Mouse (Mus musculus) erythroblast, embryonic 14.5 days (primary cell): ENCODE data around the gene Dlgap4.

Experiments
- GATA1 ChIP-seq: IDR thresholded peaks from 2 replicates; pipeline ENCODE4 v1.6.1; 2012; ENCODE audit warnings: low read length, inconsistent platforms, mixed read lengths
- TAL1 ChIP-seq: IDR thresholded peaks from 3 replicates; pipeline ENCODE4 v1.6.1; 2012; ENCODE audit warnings: low read length, inconsistent platforms, mixed read lengths

GRCm38 (mm10) chr2:156787090-156787775 is 173.7 kb downstream of the Dlgap4 start:
- TF ChIP-seq GATA1 (no peak), TAL1 (no peak)
